Mouse (Mus musculus): ENCODE results near the gene Suv39h1.
"Not testable (repeated sequence)": the region's sequence is repeated elsewhere in the genome, so short reads cannot be mapped to it uniquely, and the experiment has no call there.

Gene Suv39h1

GRCm38 (mm10) chrX:8074430-8075014 lies at the start of gene Suv39h1:
Gene Suv39h1, minus strand, starts transcription at chrX:8074760.
- in situ Hi-C loops (cut with MboI, MseI), result no loop called here

GRCm38 (mm10) chrX:8123821-8124470 lies 49.4 kb upstream of the Suv39h1 start:
- in situ Hi-C loops (cut with MboI, MseI), result no loop called here

- in situ Hi-C loops (cut with MboI, MseI), result no loop called here
Observed at GRCm38 (mm10) chrX:8117264-8117663, 42.7 kb upstream of the Suv39h1 start.

- in situ Hi-C loops (cut with MboI, MseI), result no loop called here
Observed at GRCm38 (mm10) chrX:8115275-8115674, 40.7 kb upstream of the Suv39h1 start.

- in situ Hi-C loops (cut with MboI, MseI), result no loop called here
Observed at GRCm38 (mm10) chrX:8105019-8105418, 30.5 kb upstream of the Suv39h1 start.

GRCm38 (mm10) chrX:8102213-8102668 lies 27.7 kb upstream of the Suv39h1 start:
- in situ Hi-C loops (cut with MboI, MseI), result no loop called here

- in situ Hi-C loops (cut with MboI, MseI), result no loop called here
Observed at GRCm38 (mm10) chrX:8101017-8101416, 26.5 kb upstream of the Suv39h1 start.

- in situ Hi-C loops (cut with MboI, MseI), result no loop called here
Observed at GRCm38 (mm10) chrX:8099435-8099834, 24.9 kb upstream of the Suv39h1 start.

- in situ Hi-C loops (cut with MboI, MseI), result no loop called here
Observed at GRCm38 (mm10) chrX:8096787-8097242, 22.3 kb upstream of the Suv39h1 start.

- in situ Hi-C loops (cut with MboI, MseI), result not testable (repeated sequence)
Observed at GRCm38 (mm10) chrX:8096068-8096786, 21.7 kb upstream of the Suv39h1 start.

- in situ Hi-C loops (cut with MboI, MseI), result no loop called here
Observed at GRCm38 (mm10) chrX:8095546-8095945, 21.0 kb upstream of the Suv39h1 start.

- in situ Hi-C loops (cut with MboI, MseI), result not testable (repeated sequence)
Observed at GRCm38 (mm10) chrX:8090954-8091347, 16.4 kb upstream of the Suv39h1 start.

GRCm38 (mm10) chrX:8090346-8090953 lies 15.9 kb upstream of the Suv39h1 start, which contains the start of gene Was:
Gene Was, minus strand, starts transcription at chrX:8090498.
- in situ Hi-C loops (cut with MboI, MseI), result no loop called here

- in situ Hi-C loops (cut with MboI, MseI), result no loop called here
Observed at GRCm38 (mm10) chrX:8089746-8090145, 15.2 kb upstream of the Suv39h1 start.

GRCm38 (mm10) chrX:8085611-8086010 lies 11.1 kb upstream of the Suv39h1 start:
- in situ Hi-C loops (cut with MboI, MseI), result no loop called here

GRCm38 (mm10) chrX:8084771-8085259 lies 10.3 kb upstream of the Suv39h1 start:
- in situ Hi-C loops (cut with MboI, MseI), result no loop called here

- in situ Hi-C loops (cut with MboI, MseI), result no loop called here
Observed at GRCm38 (mm10) chrX:8075104-8075503, 544 bp upstream of the Suv39h1 start.

- in situ Hi-C loops (cut with MboI, MseI), result no loop called here
Observed at GRCm38 (mm10) chrX:8073881-8074429, 605 bp downstream of the Suv39h1 start.

- in situ Hi-C loops (cut with MboI, MseI), result no loop called here
Observed at GRCm38 (mm10) chrX:8069166-8069565, 5.4 kb downstream of the Suv39h1 start.

GRCm38 (mm10) chrX:8051044-8051781 lies 23.3 kb downstream of the Suv39h1 start:
- in situ Hi-C loops (cut with MboI, MseI), result not testable (repeated sequence)

GRCm38 (mm10) chrX:8033009-8033408 lies 41.6 kb downstream of the Suv39h1 start:
- in situ Hi-C loops (cut with MboI, MseI), result no loop called here

Data from T-helper 2 cell (primary cell).